Mouse (Mus musculus) stomach, postnatal 0 days (tissue): ENCODE measurements around the gene Stk25.

ENCODE experiments used
- CTCF ChIP-seq: IDR thresholded peaks from 2 replicates; pipeline ENCODE4 v1.5.1; 2016; ENCODE audit warnings: antibody characterized with exemption, low read depth, mild to moderate bottlenecking, moderate library complexity
- EP300 ChIP-seq: optimal IDR thresholded peaks from 2 replicates; pipeline ENCODE3; 2016; ENCODE audit warnings: antibody characterized with exemption

GRCm38 (mm10) chr1:93588346-93588745, 70.1 kb downstream of the Stk25 start:
- TF ChIP-seq CTCF (no peak), EP300 (no peak)
